In genomic region chr13:56387374-56387773, GRCm38 (mm10) we compare ENCODE assay signal across 23 mouse cellular contexts. TPM values are rescaled to one million over a fixed set of nuclear protein-coding genes. Genes with fewer than 3 reads are reported as not detected.
A peak's percentile ranks its signal among the peaks of the same experiment; 100 is the strongest.
DNase-seq lines count a peak whose midpoint lies in the region; ATAC-seq lines count a peak whose summit lies in the region.
"Had no signal": no experiment of that assay in that cellular context is flagged by ENCODE, and none has a peak within 500 bp of the region (broad histone marks: within the 10 kb centered on the region; RNA-seq: fewer than 3 reads in every experiment).

No protein-coding gene starts in this region.

- H3K27ac ChIP-seq in midbrain, embryonic 11.5 days (ENCODE audit: low read depth, low read length) = no peak overlapping the region
- H3K27ac ChIP-seq in midbrain, embryonic 10.5 days (replicated peaks) = no peak overlapping the region
- H3K27ac ChIP-seq in lung, embryonic 16.5 days (ENCODE audit: low read length) = no peak overlapping the region
- H3K27ac ChIP-seq: embryonic facial prominence, embryonic 13.5 days; limb, embryonic 13.5 days; liver, embryonic 14.5 days; neural tube, embryonic 15.5 days had no signal

- intact Hi-C loops in heart, postnatal 36 days (cut with DNase I) = no loop called here

- no peaks in the 10 kb centered on the region for H3K27me3 ChIP-seq in midbrain, embryonic 11.5 days (ENCODE audit: control insufficient read depth, insufficient read depth, low read length)
- no peaks in the 10 kb centered on the region for H3K27me3 ChIP-seq in midbrain, embryonic 10.5 days (ENCODE audit: low read depth, poor library complexity, severe bottlenecking)
- no peaks in the 10 kb centered on the region for H3K27me3 ChIP-seq in lung, embryonic 16.5 days (ENCODE audit: control insufficient read depth, insufficient read depth, low read depth, low read length)
- H3K27me3 ChIP-seq: embryonic facial prominence, embryonic 13.5 days; limb, embryonic 13.5 days; neural tube, embryonic 15.5 days had no signal

- H3K4me1 ChIP-seq in midbrain, embryonic 11.5 days (ENCODE audit: control insufficient read depth, insufficient read depth, low read length) = no peaks in the 10 kb centered on the region
- H3K4me1 ChIP-seq in midbrain, embryonic 10.5 days = no peaks in the 10 kb centered on the region
- 0 out of 2 replicates have a peak, but pooled peaks cover 2% of the 10 kb centered on the region for H3K4me1 ChIP-seq in lung, embryonic 16.5 days (replicated peaks; ENCODE audit: control insufficient read depth, insufficient read depth, low read length)

- no peak overlapping the region for H3K9ac ChIP-seq in midbrain, embryonic 11.5 days (ENCODE audit: low read length)
- H3K9ac ChIP-seq in lung, embryonic 16.5 days (ENCODE audit: low read length) = no peak overlapping the region
- H3K9ac ChIP-seq: embryonic facial prominence, embryonic 13.5 days; forebrain, postnatal 0 days; limb, embryonic 13.5 days; liver, embryonic 14.5 days; neural tube, embryonic 15.5 days had no signal

- peak; percentile 8 to 15 for DNase-seq in heart, postnatal 36 days
- DNase-seq in heart, adult 8-10 months (ENCODE audit: low spot score) = no peak
- DNase-seq in midbrain, embryonic 11.5 days (ENCODE audit: low spot score, missing footprints) = peak; percentile 35
- no peak for DNase-seq in midbrain, embryonic 10.5 days (ENCODE audit: low spot score)
- DNase-seq in skeletal muscle tissue, adult 2 months (ENCODE audit: low read depth, low spot score) = peak; percentile 38
- DNase-seq in cerebellum, adult 9-11 months = no peak
- DNase-seq in ovary, postnatal 10 days (ENCODE audit: low spot score) = no peak
- DNase-seq: cerebellum, adult 9-10 months; forebrain, postnatal 0 days; right cerebral cortex, postnatal 4 days; thymus, adult 2 months had no signal

- ATAC-seq in midbrain, embryonic 11.5 days (ENCODE audit: low FRiP score) = no peak
- ATAC-seq in lung, embryonic 16.5 days (ENCODE audit: low read depth) = peak; percentile 76
- ATAC-seq: hindbrain, embryonic 16.5 days had no signal

- no peak overlapping the region for H3K4me2 ChIP-seq in midbrain, embryonic 11.5 days
- H3K4me2 ChIP-seq in lung, embryonic 16.5 days (ENCODE audit: low read depth, low read length) = no peak overlapping the region
- H3K4me2 ChIP-seq: embryonic facial prominence, embryonic 13.5 days; limb, embryonic 13.5 days; neural tube, embryonic 15.5 days had no signal

- H3K4me3 ChIP-seq in midbrain, embryonic 11.5 days (ENCODE audit: low read depth, low read length) = no peak overlapping the region
- no peak overlapping the region for H3K4me3 ChIP-seq in midbrain, embryonic 10.5 days
- no peak overlapping the region for H3K4me3 ChIP-seq in lung, embryonic 16.5 days (ENCODE audit: low read length)
- H3K4me3 ChIP-seq: embryonic facial prominence, embryonic 13.5 days; limb, embryonic 13.5 days; neural tube, embryonic 15.5 days had no signal

- WGBS in midbrain, embryonic 11.5 days = 87% methylated on average over 5 of the region's 5 CpGs
- WGBS in midbrain, embryonic 10.5 days = 87% methylated on average over 5 of the region's 5 CpGs
- 31% methylated on average over 5 of the region's 5 CpGs for WGBS in lung, embryonic 16.5 days

- H3K36me3 ChIP-seq in midbrain, embryonic 11.5 days (ENCODE audit: control insufficient read depth, insufficient read depth, low read length) = no peaks in the 10 kb centered on the region
- H3K36me3 ChIP-seq in midbrain, embryonic 10.5 days = no peaks in the 10 kb centered on the region
- H3K36me3 ChIP-seq in lung, embryonic 16.5 days (ENCODE audit: control insufficient read depth, insufficient read depth, low read length) = no peaks in the 10 kb centered on the region
- H3K36me3 ChIP-seq: embryonic facial prominence, embryonic 13.5 days; limb, embryonic 13.5 days; neural tube, embryonic 15.5 days had no signal

- H3K9me3 ChIP-seq in midbrain, embryonic 11.5 days (ENCODE audit: control insufficient read depth, low read length) = no peaks in the 10 kb centered on the region
- no peaks in the 10 kb centered on the region for H3K9me3 ChIP-seq in midbrain, embryonic 10.5 days (replicated peaks)
- H3K9me3 ChIP-seq in lung, embryonic 16.5 days (ENCODE audit: control insufficient read depth, low read length) = no peaks in the 10 kb centered on the region
- H3K9me3 ChIP-seq: embryonic facial prominence, embryonic 13.5 days; neural tube, embryonic 15.5 days had no signal

RNA-seq across cellular contexts. Expression of gene Gm3045, which starts 39.0 kb away (rescaled TPM):
- not detected for total RNA-seq in heart, postnatal 36 days (2021)
- total RNA-seq in heart, adult 8-10 months (2022) = not detected
- not detected in 2 replicates for polyA plus RNA-seq in midbrain, embryonic 11.5 days (2014; fragmentation: Nextera tagmentation; extraction: Ambion mirVana)
- not detected in 2 replicates for polyA plus RNA-seq in midbrain, embryonic 10.5 days (2016; fragmentation: Nextera tagmentation; extraction: Ambion mirVana)
- not detected in 2 replicates for polyA plus RNA-seq in lung, embryonic 16.5 days (2015; fragmentation: Nextera tagmentation; extraction: Ambion mirVana)
- total RNA-seq: adrenal gland, postnatal 4 days; ES-E14; forebrain, postnatal 0 days; gastrocnemius, adult 8-10 months; layer of hippocampus, postnatal 10 days had no signal
- polyA plus RNA-seq: embryonic facial prominence, embryonic 13.5 days; forebrain, postnatal 0 days; heart, postnatal 0 days; hindbrain, embryonic 16.5 days; kidney, embryonic 16.5 days; liver, embryonic 14.5 days; neural tube, embryonic 15.5 days; thymus, adult 2 months had no signal

RNA-seq across cellular contexts. Expression of gene Slc25a48, which starts 50.8 kb away (rescaled TPM):
- total RNA-seq in heart, postnatal 36 days (2021) = under 1 TPM in 1 of 2 experiments, not detected in 1; 0.17 TPM
- under 1 TPM in 1 of 4 experiments, not detected in 3; 0.26 TPM for total RNA-seq in heart, adult 8-10 months (2022)
- not detected in 2 replicates for polyA plus RNA-seq in midbrain, embryonic 11.5 days (2014; fragmentation: Nextera tagmentation; extraction: Ambion mirVana)
- not detected in 2 replicates for polyA plus RNA-seq in midbrain, embryonic 10.5 days (2016; fragmentation: Nextera tagmentation; extraction: Ambion mirVana)
- polyA plus RNA-seq in lung, embryonic 16.5 days (2015; fragmentation: Nextera tagmentation; extraction: Ambion mirVana) = 0.08 and 0.11 TPM in 2 replicates
- total RNA-seq: forebrain, postnatal 0 days; layer of hippocampus, postnatal 10 days had no signal
- polyA plus RNA-seq: heart, postnatal 0 days had no signal

Comparison
In these comparisons a context has a peak if more than half of its experiments do, and no peak if none do; other contexts are left out.
1. DNase-seq: peak in heart, postnatal 36 days (2 of 2), midbrain, embryonic 11.5 days (single experiment) and skeletal muscle tissue, adult 2 months (single experiment); none in heart, adult 8-10 months (single experiment), midbrain, embryonic 10.5 days (single experiment), cerebellum, adult 9-11 months (single experiment) and ovary, postnatal 10 days (single experiment).